Mouse (Mus musculus) spleen, postnatal 10 days (tissue): ENCODE data around the gene Hmga1.
A peak's percentile ranks its signal among the peaks of the same experiment; 100 is the strongest.

Experiments used
- DNase-seq, 2 experiments: peaks; one replicate each; pipeline ENCODE4 v3.0.0; 2021 to 2022; ENCODE audit warnings: low spot score in 2 of 2

Hmga1 gene

DNA sequence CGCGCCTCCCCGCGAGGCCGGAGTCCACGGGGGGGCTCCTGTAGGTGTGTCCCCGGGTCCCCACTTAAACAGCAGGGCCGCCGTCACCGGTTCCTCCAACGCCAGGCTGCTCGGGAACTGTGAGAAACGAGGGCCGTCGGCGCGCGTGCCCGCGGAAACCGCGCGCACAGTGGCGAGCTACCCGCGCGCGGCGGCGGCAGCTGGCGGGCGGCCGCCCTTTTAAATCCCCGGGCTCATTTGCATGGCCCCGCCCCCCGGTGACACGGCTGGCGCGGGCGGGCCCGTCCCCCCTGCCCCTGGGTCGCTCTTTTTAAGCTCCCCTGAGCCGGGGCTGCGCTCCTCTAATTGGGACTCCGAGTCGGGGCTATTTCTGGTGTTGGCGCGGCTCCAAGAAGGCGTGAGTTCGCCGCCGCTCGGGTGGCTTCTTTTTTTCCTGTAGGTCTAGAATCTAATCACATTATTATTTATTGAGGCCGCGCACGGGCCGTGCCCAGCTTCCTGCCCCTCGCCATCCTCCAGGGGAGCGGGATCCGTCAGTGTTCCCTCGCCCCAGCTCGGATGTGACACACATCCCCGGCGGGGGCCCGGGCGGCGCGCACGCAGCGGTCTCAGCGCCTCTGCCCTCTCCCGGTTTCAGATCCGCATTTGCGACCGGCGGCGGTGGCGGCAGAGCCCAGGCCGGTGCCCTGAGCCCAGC lies at the start of gene Hmga1:
Gene Hmga1, plus strand, starts transcription at position 183 of the 697 bp plus-strand sequence.
- peak; percentile 87 to 95 for DNase-seq

DNA sequence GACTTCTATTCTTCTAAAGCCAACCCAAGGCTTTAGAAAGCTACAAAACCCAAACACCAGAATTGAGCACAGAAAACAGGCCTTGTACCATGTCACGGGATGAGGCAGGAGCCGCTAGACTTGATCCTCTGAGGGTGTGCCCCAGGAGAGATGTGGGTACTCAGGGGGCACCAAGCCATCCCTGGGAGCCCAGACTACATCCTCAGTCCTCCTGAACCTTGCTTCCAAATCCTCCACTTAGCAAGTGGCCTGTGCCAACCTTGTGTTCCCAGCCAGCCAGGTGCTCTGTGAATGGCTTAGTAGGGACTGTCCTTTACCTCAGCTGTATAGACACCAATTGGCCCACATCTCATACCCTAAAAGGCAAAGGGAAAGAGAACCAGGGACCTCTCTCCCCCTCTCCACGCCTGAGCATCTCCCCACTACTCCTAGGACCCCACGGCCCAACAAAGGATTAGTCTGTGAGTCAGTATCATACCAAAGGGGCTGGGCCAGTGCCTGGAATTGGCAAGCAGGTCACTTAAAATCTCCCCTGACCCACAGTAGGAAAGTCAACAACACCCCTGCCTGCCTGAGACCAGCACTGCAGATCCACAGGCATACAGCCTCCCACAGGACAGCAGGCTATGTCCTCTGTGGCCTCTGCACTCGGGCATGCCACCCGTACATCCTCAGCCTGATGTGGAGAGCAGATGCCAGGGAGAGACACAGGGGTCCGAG lies 49.3 kb upstream of the Hmga1 start:
- DNase-seq: no peak

- no peak for DNase-seq
Measured at GRCm38 (mm10) chr17:27507591-27507945, 48.7 kb upstream of the Hmga1 start.

DNA sequence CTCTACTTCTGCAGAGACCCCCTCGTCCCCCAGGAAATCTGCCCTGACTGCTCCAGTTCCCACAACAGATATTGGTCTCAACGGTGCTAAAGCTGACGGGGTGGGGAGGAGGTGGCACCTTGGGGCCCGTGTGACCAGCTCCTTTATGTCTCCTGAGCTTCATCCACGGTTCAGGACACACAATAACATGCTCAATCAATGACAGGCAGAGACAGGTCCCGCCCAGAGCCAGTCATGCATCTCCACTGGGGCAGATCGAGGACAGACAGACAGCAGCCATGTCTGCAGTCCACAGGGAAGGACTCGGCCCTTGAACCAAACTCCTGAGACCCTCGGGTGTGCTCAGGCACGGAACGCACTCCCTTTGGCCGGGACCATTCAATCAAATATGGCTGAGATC lies 48.3 kb upstream of the Hmga1 start:
- DNase-seq: no peak

DNA sequence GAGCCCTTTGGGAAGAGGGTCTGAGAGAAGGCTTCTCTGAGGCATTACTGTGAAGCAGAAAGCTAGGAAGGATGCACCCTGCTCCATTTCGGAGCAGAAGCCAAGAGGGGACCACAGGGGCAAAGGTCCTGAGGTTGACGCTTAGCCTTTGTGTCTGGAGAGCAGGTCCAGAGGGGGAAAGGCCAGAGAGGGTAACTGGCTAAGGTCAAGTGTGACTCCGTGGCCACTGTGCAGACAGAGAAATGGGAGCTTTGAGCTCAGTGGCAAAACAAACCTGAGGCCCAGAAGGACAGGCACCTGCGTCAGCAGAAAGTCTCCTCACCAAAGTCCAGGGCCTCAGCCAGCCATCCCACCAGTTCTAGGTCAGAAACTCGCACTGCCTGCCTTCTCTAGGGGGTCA lies 47.8 kb upstream of the Hmga1 start:
- no peak for DNase-seq

- no peak for DNase-seq
Measured at GRCm38 (mm10) chr17:27509056-27509455, 47.2 kb upstream of the Hmga1 start.

- no peak for DNase-seq
Measured at GRCm38 (mm10) chr17:27510258-27511124, 45.8 kb upstream of the Hmga1 start.

DNA sequence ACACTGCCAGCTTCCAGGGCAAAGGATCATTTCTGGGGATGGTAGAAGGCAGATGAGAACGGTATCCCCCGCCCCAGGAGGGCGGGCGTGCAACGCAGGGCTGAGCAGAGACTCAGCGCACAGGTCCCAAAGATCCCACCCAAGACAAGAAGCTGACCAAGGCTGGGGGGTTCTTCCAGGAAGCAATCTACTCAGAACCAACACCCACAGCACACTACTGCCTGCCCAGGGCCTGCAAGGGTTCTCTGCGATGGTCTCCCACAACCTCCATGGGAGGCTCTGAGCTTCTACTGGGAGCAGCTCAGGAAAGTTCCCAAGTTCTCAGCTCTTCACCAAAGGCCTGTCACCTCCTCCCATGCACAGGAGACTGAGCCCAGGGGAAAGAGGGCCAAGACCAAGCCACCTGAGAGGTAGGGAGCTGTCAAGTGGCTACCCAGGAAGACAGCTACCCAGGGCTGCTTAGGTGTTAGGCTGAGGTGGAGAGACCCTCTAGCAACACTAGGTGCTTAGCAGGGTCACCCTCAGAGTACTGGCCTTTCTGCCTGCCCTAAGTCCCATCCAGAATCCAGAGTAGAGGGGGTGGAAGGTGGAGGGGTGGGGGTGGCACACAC lies 45.1 kb upstream of the Hmga1 start:
- no peak for DNase-seq

- DNase-seq: no peak
Measured at GRCm38 (mm10) chr17:27511865-27512618, 44.3 kb upstream of the Hmga1 start.

- no peak for DNase-seq
Measured at GRCm38 (mm10) chr17:27512619-27513161, 43.6 kb upstream of the Hmga1 start.

DNA sequence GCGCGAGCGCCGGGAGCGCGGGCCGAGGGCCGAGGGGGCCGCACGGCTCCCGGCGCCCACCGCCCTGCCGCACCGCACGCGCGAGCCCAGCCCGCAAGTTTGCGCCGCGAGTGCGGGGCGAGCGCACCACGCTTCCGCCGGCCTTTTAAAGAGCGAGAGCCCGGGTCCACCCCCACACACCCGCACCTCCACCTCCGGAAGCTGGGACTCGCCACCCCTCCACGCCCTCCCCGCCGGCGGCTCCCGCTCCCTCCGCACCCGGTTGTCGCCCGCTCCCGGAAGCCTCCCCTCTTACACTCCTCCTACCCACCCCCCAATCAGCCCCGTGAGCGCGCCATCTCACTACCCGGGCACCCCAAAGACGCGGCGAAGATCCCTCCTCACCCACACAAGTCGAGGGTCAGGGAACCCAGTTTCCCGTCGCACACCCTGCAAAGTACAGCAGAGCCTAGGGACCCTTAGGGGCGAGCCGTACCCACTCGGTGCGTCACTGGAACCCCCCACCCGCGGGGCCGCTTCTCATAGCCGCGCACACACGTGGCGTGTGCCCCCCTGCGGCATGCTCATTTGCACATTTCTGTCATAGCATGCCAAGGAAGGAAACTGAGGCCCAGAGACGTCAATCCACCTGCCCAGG lies 42.9 kb upstream of the Hmga1 start:
- DNase-seq: no peak

GRCm38 (mm10) chr17:27513916-27514762 lies 42.2 kb upstream of the Hmga1 start:
- no peak for DNase-seq

DNA sequence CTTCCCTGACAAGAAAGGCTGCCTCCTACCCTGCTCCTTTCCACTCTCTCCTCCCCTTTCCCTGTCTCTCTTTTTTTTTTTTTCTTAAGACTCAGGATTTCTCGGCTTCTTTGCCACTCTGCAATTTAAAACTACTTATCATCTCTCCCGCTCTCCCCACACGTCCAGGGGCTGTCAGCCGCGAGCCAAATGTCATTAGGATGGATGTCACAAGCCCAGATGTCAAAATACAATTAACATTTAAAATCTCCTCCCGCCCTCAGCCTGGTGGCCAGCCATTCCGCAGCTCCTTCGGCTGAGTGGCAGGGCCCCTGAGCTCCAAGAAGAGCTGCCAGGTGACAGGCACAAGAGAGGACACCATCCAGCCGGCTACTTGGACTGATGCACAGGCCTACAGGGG lies 38.0 kb upstream of the Hmga1 start:
- no peak for DNase-seq

GRCm38 (mm10) chr17:27518700-27519595 lies 37.3 kb upstream of the Hmga1 start:
- no peak for DNase-seq

DNA sequence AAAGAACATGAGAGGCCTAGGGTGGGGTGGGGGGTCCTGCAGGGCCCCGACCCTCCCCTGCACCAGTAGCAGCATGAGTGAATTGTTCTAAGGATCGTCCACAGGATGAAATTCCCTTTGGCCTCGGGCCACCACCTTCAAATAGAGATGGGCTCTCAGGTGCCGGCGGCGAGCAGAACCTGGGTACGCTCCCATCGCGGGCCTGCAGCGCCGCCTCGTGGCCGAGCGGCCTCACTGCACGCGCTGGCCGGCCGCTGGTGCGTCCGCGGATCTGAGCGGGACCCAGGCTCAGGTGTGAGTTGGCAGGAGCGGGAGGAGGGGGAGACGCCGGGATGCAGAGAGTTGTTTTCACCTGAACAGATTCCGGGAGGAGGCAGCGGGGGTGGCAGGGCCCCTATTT lies 35.7 kb upstream of the Hmga1 start:
- peak; percentile 36 to 69 for DNase-seq

DNA sequence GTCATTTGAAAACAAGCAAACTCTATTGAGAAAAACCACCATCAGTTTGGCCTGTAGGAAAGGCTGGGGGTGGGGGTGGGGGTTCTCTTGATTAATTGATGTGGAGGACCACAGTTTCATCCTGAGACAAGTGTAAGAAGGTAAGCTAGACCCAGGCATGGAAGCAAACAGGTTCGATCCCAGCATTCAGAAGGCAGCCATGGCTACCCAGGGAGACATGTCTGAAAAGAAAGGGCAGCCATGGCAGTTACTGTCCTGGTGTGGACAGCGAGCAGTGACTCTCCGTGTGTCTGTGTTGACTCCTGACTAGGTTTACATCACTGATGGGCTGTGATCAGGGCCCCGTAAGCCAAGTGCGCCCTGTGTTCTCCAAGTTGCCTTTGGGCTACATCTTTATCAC lies 35.0 kb upstream of the Hmga1 start, which contains the start of gene Grm4:
Gene Grm4, minus strand, starts transcription at position 101 of the 400 bp plus-strand sequence.
- no peak for DNase-seq

DNA sequence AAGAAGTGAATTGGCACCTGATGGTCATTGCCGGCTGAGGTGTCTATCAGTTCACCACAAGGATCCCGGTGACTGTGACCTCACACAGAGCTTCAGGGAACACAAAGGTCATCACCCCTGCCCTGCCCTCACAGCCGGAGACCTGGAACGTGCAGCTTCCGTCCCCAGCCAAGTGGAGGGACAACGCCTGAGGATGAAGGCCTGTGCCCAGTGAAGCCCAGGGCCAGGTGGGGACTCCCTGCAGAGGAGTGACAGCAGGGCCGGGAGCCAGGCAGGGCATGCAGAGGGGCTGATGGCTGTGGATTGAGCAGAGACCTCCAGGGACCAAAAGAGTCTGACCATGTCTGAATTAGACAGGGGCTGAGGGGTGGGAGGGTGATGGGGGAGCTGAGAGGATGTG lies 33.2 kb upstream of the Hmga1 start:
- no peak for DNase-seq

- DNase-seq: peak in 1 of 2 experiments; percentile 45
Measured at GRCm38 (mm10) chr17:27527188-27527587, 29.1 kb upstream of the Hmga1 start.
